Mouse (Mus musculus): Measurements from ENCODE around the gene Rnf183.

DNA sequence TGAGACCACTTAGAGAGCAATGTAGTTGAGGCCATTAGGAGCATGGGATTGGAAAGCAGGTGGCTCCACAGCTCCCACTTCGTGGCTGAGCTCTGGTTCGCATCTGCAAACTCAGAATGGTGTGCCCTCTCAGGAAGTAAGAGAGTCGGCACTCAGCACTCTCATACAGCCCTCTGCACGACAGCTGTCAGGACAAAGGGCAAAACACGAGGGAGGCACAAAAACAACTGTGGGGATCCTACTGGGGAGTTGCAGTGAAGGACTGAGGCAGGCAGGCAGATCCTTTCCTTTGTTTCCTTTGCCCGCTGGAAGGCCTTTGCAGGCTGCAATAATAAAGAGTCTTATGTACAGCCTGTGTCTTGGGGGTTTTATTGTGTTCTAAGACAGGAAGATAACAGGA, 41.6 kb downstream of the Rnf183 start:
- TF ChIP-seq CTCF (IDR thresholded peaks at IDR 0.05; ENCODE audit: low read depth) (no peak), EP300 (IDR thresholded peaks at IDR 0.05; ENCODE audit: low read depth) (no peak)
